Mouse (Mus musculus) ES-E14 (cell line): ENCODE data around the gene Cldn10. TPM values are rescaled to one million over a fixed set of nuclear protein-coding genes. Genes with fewer than 3 reads are reported as not detected.

Source experiments
- DNase-seq: peaks from one replicate; pipeline ENCODE4 v3.0.0-alpha.2; 2013; ENCODE audit warnings: low read depth, low spot score
- H3K27ac ChIP-seq: 2 replicates; pipeline ENCODE4 v1.5.1; 2012; ENCODE audit warnings: low read depth, mild to moderate bottlenecking, low read length, moderate library complexity, mixed read lengths; ENCODE audit not compliant: poor library complexity, insufficient read depth, severe bottlenecking
- H3K36me3 ChIP-seq: 2 replicates; pipeline ENCODE4 v1.6.1; 2012; ENCODE audit warnings: mild to moderate bottlenecking, low read length, moderate library complexity, mixed read lengths; ENCODE audit not compliant: control insufficient read depth, poor library complexity, insufficient read depth, severe bottlenecking
- H3K4me1 ChIP-seq, 2 experiments: fragments of 150-350 bp in 1 of 2; sonication (generic) in 1 of 2; 2 replicates each; pipeline ENCODE4 v1.6.1; 2012; ENCODE audit warnings: low read length in 2 of 2, mild to moderate bottlenecking in 1 of 2, mixed read lengths in 1 of 2; ENCODE audit not compliant: control insufficient read depth in 2 of 2, insufficient read depth in 2 of 2, poor library complexity in 1 of 2
- H3K4me3 ChIP-seq, 2 experiments: fragments of 150-350 bp in 1 of 2; sonication (generic) in 1 of 2; 2 replicates each; pipeline ENCODE4 v1.5.1; 2012; ENCODE audit warnings: low read length in 2 of 2, low read depth in 1 of 2, mild to moderate bottlenecking in 1 of 2, mixed read lengths in 1 of 2; ENCODE audit not compliant: insufficient read depth in 1 of 2, poor library complexity in 1 of 2, severe bottlenecking in 1 of 2
- H3K9ac ChIP-seq: 2 replicates; pipeline ENCODE4 v1.6.1; 2012; ENCODE audit warnings: low read depth, mild to moderate bottlenecking, low read length, mixed read lengths; ENCODE audit not compliant: poor library complexity, insufficient read depth, severe bottlenecking
- H3K9me3 ChIP-seq: fragments of 150-350 bp; sonication (generic); 2 replicates; pipeline ENCODE4 v1.6.1; 2012; ENCODE audit warnings: low read depth, mild to moderate bottlenecking, low read length; ENCODE audit not compliant: control insufficient read depth, insufficient read depth
- CHD2 ChIP-seq: IDR thresholded peaks from 2 replicates; pipeline ENCODE4 v1.6.1; 2014; ENCODE audit warnings: mild to moderate bottlenecking, low read depth, low read length, inconsistent platforms
- HCFC1 ChIP-seq: IDR thresholded peaks from 2 replicates; pipeline ENCODE4 v1.6.1; 2012; ENCODE audit warnings: low read length, inconsistent platforms, borderline replicate concordance; ENCODE audit not compliant: insufficient read depth
- MAFK ChIP-seq: IDR thresholded peaks from 2 replicates; pipeline ENCODE4 v1.6.1; 2014; ENCODE audit warnings: mild to moderate bottlenecking, low read depth, low read length, inconsistent platforms; ENCODE audit not compliant: insufficient read depth
- ZC3H11A ChIP-seq: IDR thresholded peaks from 2 replicates; pipeline ENCODE4 v1.6.1; 2012; ENCODE audit warnings: low read depth, mild to moderate bottlenecking, inconsistent platforms, low read length, borderline replicate concordance
- ZNF384 ChIP-seq: IDR thresholded peaks from 2 replicates; pipeline ENCODE4 v1.6.1; 2012; ENCODE audit warnings: low read depth, low read length, inconsistent platforms
- in situ Hi-C, 2 experiments: fragments of 600-800 bp; cut with MboI; formaldehyde crosslinking; loops; one replicate each; pipeline ENCODE4 v1.15.1; 2025; ENCODE audit warnings: low sequenced_read_pairs in 2 of 2, inconsistent platforms in 1 of 2; ENCODE audit not compliant: unreplicated experiment in 2 of 2
- total RNA-seq: library from RNA; depleted of rRNA; stranded (reverse); fragments of 300-350 nt; gene quantifications from 2 replicates; pipeline ENCODE4 v1.2.3, GENCODE M21; 2012

The Cldn10 gene
- total RNA-seq, 1 experiment: 0.09 TPM

DNA sequence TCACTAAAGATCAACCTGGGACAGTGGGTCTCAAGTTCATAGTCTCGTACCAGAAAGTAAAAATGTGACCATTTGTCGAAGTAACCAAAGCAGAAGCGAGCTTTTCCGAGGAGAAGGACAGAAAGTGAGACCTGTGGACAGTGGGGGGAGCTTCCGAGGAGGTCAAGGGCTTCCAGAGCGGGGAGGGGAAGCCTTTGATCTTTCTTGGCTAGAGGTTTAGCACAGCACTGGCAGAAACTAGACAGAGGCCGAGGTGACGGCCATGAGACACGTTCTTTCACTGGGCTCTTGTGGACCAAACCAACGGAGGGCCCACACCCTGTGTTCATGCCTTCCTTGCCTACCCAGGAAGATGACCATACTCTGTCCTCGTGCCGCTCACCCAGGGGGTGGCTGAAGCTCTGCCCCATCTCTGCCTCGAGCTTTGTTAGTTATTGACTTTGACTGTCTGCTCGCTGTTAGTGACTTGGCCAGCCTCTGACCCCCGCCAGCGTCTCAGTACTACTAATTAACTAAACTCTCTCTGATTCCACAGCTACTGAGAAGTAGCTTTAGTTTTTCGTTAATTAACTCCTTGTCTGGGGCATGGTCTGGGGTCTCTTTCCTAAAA lies 4.3 kb upstream of the Cldn10 start:
- no peak for DNase-seq
- Histone ChIP-seq H3K4me1 (peaks cover 2 to 11% of the 10 kb centered on the region in 2 experiments; a peak in 2 of 4 replicates), H3K27ac (no peak overlapping the region), H3K9me3 (no peaks in the 10 kb centered on the region), H3K4me3 (no peak overlapping the region), H3K9ac (no peak overlapping the region), H3K36me3 (no peaks in the 10 kb centered on the region)
- TF ChIP-seq CHD2: no peak
- no peak for TF ChIP-seq ZNF384
- TF ChIP-seq MAFK: no peak
- TF ChIP-seq HCFC1: no peak
- TF ChIP-seq ZC3H11A: no peak
- in situ Hi-C loops: no loop called here

DNA sequence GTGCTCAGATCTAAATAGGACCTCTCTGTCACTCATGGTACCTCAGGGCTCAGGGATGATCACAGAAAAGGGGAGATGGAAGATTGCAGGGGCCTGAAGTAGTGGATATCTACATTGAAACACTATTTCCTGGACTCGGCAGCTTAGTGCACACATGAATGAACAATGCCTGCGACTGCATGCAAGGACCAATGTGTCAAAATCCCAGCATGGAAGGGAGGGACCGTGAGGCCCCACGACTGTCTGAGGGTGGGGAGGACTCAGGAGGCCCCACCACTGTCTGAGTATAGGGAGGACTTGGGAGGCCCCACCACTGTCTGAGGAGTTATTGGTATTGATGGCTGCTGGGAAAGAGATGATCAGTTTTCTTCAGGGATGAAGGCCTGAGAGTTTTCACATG lies 2.5 kb downstream of the Cldn10 start:
- in situ Hi-C loops: no loop called here
- no peak for TF ChIP-seq CHD2
- TF ChIP-seq HCFC1: no peak
- TF ChIP-seq MAFK: no peak
- TF ChIP-seq ZNF384: no peak
- TF ChIP-seq ZC3H11A: no peak

DNA sequence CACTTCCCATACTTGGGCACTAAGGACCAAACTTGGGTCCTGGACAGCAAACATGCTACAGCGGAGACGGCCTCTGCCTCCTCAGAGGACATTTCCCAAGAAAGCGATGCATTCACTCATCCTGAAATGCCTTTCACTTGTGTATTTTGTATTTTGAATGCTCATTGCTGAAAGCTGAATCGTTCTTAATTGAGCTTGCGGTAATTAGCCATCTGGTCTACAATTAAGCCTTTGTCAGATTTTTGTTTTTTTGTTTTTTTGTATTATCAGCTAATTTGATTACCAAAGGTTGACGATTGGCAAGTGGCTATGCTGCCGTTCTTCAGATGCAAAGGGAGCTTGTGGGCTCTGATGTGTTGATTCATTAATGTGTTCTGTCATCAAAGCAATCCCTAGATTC lies 5.2 kb downstream of the Cldn10 start:
- Histone ChIP-seq H3K4me3 (no peak overlapping the region), H3K27ac (no peak overlapping the region; the same call in 1 of the 2 replicates), H3K4me1 (peaks cover 0 to 9% of the 10 kb centered on the region in 2 experiments; a peak in 3 of 4 replicates), H3K36me3 (no peaks in the 10 kb centered on the region), H3K9me3 (no peaks in the 10 kb centered on the region), H3K9ac (no peak overlapping the region)
- in situ Hi-C loops: no loop called here
- no peak for TF ChIP-seq HCFC1
- no peak for TF ChIP-seq MAFK
- no peak for DNase-seq

More for the DNA sequence above, 2.5 kb downstream of the Cldn10 start:
- H3K4me1 ChIP-seq: peaks cover 0 to 2% of the 10 kb centered on the region in 2 experiments; a peak in 2 of 4 replicates
- no peak overlapping the region for H3K9ac ChIP-seq
- no peak for DNase-seq
- no peaks in the 10 kb centered on the region for H3K9me3 ChIP-seq
- H3K36me3 ChIP-seq: no peaks in the 10 kb centered on the region
- H3K27ac ChIP-seq: no peak overlapping the region
- no peak overlapping the region for H3K4me3 ChIP-seq

DNA sequence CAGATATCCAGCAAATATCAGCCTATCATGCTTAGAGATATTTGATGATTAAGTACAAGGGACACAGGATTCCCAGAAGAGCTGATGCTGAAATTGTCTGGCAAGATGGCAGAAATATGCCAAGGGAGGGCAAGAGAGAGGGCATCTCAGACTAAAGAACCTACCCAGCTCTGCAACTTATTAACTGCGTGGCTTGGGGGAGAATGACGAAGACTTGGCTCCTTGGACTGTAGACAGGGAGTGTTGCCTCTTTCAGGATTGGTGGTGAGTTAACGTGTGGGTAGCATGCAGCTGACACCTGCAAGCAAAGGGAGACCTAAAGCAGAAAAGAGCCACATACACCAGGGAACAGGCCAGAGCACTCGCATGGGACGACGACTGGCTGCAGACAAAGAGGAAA lies 5.7 kb downstream of the Cldn10 start:
- TF ChIP-seq CHD2: no peak
- no peak for TF ChIP-seq ZNF384
- no peak for TF ChIP-seq HCFC1
- TF ChIP-seq ZC3H11A: no peak
- TF ChIP-seq MAFK: no peak
- H3K36me3 ChIP-seq: no peaks in the 10 kb centered on the region
- H3K27ac ChIP-seq: no peak overlapping the region
- no peak for DNase-seq
- no peaks in the 10 kb centered on the region for H3K9me3 ChIP-seq
- H3K9ac ChIP-seq: no peak overlapping the region
- no peak overlapping the region for H3K4me3 ChIP-seq
- peaks cover 0 to 9% of the 10 kb centered on the region in 2 experiments; a peak in 3 of 4 replicates for H3K4me1 ChIP-seq
- in situ Hi-C loops: no loop called here
